Mouse (Mus musculus) cortical plate, adult 2 months (tissue): ENCODE data around the gene Pcdh7.

Experiments
- CTCF ChIP-seq: fragments of 200-500 bp; IDR thresholded peaks from 2 replicates; pipeline ENCODE4 v1.5.1; 2011; ENCODE audit warnings: mild to moderate bottlenecking, control low read depth, low read length; ENCODE audit not compliant: insufficient read depth; ENCODE audit errors: extremely low read depth
- POLR2A ChIP-seq: fragments of 200-500 bp; IDR thresholded peaks from 2 replicates; pipeline ENCODE4 v1.6.1; 2011; ENCODE audit warnings: mild to moderate bottlenecking, low read length, control low read depth; ENCODE audit not compliant: insufficient read depth; ENCODE audit errors: extremely low read depth

DNA sequence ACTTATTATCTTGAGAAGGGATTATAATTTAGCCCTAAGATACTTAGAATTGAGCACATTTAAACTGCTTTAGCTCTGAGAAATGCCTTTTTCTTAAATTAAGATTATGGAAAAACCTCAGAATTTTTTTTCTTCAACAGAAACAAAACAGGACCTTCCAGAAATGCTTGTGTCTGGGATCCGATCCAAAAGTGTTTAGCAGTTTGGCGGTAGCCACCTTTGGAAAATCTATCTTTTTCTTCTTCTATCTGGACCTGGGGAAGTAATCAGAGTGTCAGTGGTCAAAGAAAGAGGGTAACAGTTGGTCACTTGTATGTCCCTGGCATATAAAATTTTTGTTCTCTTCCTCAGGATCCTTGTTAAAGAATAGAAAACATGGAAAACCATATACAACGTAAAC is 54.9 kb downstream of the Pcdh7 start:
- no peak for TF ChIP-seq POLR2A
- no peak for TF ChIP-seq CTCF
